ENCODE assay signal across 22 mouse cellular contexts in genomic region chr5:45231856-45232255, GRCm38 (mm10).
A peak's percentile ranks its signal among the peaks of the same experiment; 100 is the strongest.
DNase-seq lines count a peak whose midpoint lies in the region; ATAC-seq and TF ChIP-seq lines count a peak whose summit lies in the region.
"Had no signal": no experiment of that assay in that cellular context is flagged by ENCODE, and none has a peak within 500 bp of the region (broad histone marks: within the 10 kb centered on the region; RNA-seq: fewer than 3 reads in every experiment).

No protein-coding gene starts in this region.

- H3K4me3 ChIP-seq in layer of hippocampus, adult 2 months = no peak overlapping the region
- H3K4me3 ChIP-seq in midbrain, postnatal 0 days (ENCODE audit: low read depth, low read length) = no peak overlapping the region
- H3K4me3 ChIP-seq: embryonic facial prominence, embryonic 15.5 days; heart, embryonic 15.5 days; limb, embryonic 10.5 days; midbrain, embryonic 15.5 days; neural tube, embryonic 15.5 days; stomach, embryonic 15.5 days had no signal

- H3K27ac ChIP-seq in layer of hippocampus, adult 2 months = no peak overlapping the region
- no peak overlapping the region for H3K27ac ChIP-seq in midbrain, postnatal 0 days (ENCODE audit: low read depth, low read length)
- H3K27ac ChIP-seq: embryonic facial prominence, embryonic 15.5 days; heart, embryonic 15.5 days; kidney, postnatal 0 days; limb, embryonic 10.5 days; midbrain, embryonic 15.5 days; neural tube, embryonic 15.5 days; stomach, embryonic 15.5 days had no signal

- H3K4me1 ChIP-seq in midbrain, postnatal 0 days (ENCODE audit: insufficient read depth, low read length) = no peaks in the 10 kb centered on the region
- H3K4me1 ChIP-seq: embryonic facial prominence, embryonic 15.5 days; heart, embryonic 15.5 days; limb, embryonic 10.5 days; midbrain, embryonic 15.5 days; neural tube, embryonic 15.5 days; stomach, embryonic 15.5 days had no signal

- H3K27me3 ChIP-seq in midbrain, postnatal 0 days (ENCODE audit: insufficient read depth, low read length) = no peaks in the 10 kb centered on the region
- H3K27me3 ChIP-seq: embryonic facial prominence, embryonic 15.5 days; heart, embryonic 15.5 days; midbrain, embryonic 15.5 days; neural tube, embryonic 15.5 days; stomach, embryonic 15.5 days had no signal

- ATAC-seq in midbrain, postnatal 0 days (ENCODE audit: low FRiP score) = no peak
- ATAC-seq: forebrain, postnatal 0 days; midbrain, embryonic 15.5 days had no signal

- 89% methylated on average over 4 of the region's 4 CpGs for WGBS in midbrain, postnatal 0 days

- no peak overlapping the region for H3K9ac ChIP-seq in midbrain, postnatal 0 days (replicated peaks; ENCODE audit: low read length, poor library complexity, severe bottlenecking)
- H3K9ac ChIP-seq: embryonic facial prominence, embryonic 15.5 days; forebrain, postnatal 0 days; heart, embryonic 15.5 days; midbrain, embryonic 15.5 days; neural tube, embryonic 15.5 days; stomach, embryonic 15.5 days had no signal

- H3K36me3 ChIP-seq in midbrain, postnatal 0 days (ENCODE audit: insufficient read depth, low read length) = no peaks in the 10 kb centered on the region
- H3K36me3 ChIP-seq: embryonic facial prominence, embryonic 15.5 days; heart, embryonic 15.5 days; limb, embryonic 10.5 days; midbrain, embryonic 15.5 days; neural tube, embryonic 15.5 days; stomach, embryonic 15.5 days had no signal

- TF ChIP-seq CTCF in layer of hippocampus, adult 2 months (conservative IDR thresholded peaks at IDR 0.05) = no peak
- no peak for TF ChIP-seq CTCF in midbrain, postnatal 0 days (IDR thresholded peaks at IDR 0.05)

- intact Hi-C loops in left cerebral cortex, postnatal 14 days (cut with DNase I) = no loop called here

- no peaks in the 10 kb centered on the region for H3K9me3 ChIP-seq in midbrain, postnatal 0 days (ENCODE audit: low read length)
- H3K9me3 ChIP-seq: embryonic facial prominence, embryonic 15.5 days; heart, embryonic 15.5 days; limb, embryonic 10.5 days; midbrain, embryonic 15.5 days; neural tube, embryonic 15.5 days; stomach, embryonic 15.5 days had no signal

- no peak overlapping the region for H3K4me2 ChIP-seq in midbrain, postnatal 0 days (ENCODE audit: low read depth, low read length, poor library complexity, severe bottlenecking)
- H3K4me2 ChIP-seq: embryonic facial prominence, embryonic 15.5 days; heart, embryonic 15.5 days; liver, embryonic 11.5 days; midbrain, embryonic 15.5 days; neural tube, embryonic 15.5 days; stomach, embryonic 15.5 days had no signal

- DNase-seq in layer of hippocampus, adult 18-20 months (ENCODE audit: low spot score in 2 of 2) = peak; percentile 68 to 87
- DNase-seq in layer of hippocampus, postnatal 25 days (ENCODE audit: extremely low spot score in 1 of 2, low spot score in 1 of 2) = no peak
- DNase-seq in brain, adult 2 months (ENCODE audit: low read depth, low spot score) = peak; percentile 93
- DNase-seq in layer of hippocampus, adult 2 months (ENCODE audit: low spot score in 2 of 2) = peak; percentile 67 to 87
- DNase-seq in left cerebral cortex, postnatal 14 days (ENCODE audit: low spot score in 2 of 2) = peak; percentile 40 to 46
- no peak for DNase-seq in spleen, adult 12 weeks (ENCODE audit: low spot score)
- no peak for DNase-seq in midbrain, postnatal 0 days (ENCODE audit: low spot score)
- DNase-seq: cerebellum, adult 2 months; cerebellum, postnatal 36 days; forebrain, postnatal 0 days; gastrocnemius, postnatal 25 days; kidney, adult 18-20 months; lung, adult 18-20 months; thymus, adult 2 months had no signal

Comparison
In these comparisons a context has a peak if more than half of its experiments do, and no peak if none do; other contexts are left out.
1. DNase-seq: peak in layer of hippocampus, adult 18-20 months (2 of 2), brain, adult 2 months (single experiment), layer of hippocampus, adult 2 months (2 of 2) and left cerebral cortex, postnatal 14 days (2 of 2); none in layer of hippocampus, postnatal 25 days (0 of 2), spleen, adult 12 weeks (single experiment) and midbrain, postnatal 0 days (single experiment).